Mouse (Mus musculus) limb, embryonic 15.5 days (tissue): ENCODE data around the gene Fmod. TPM values are rescaled to one million over a fixed set of nuclear protein-coding genes. Genes with fewer than 3 reads are reported as not detected.

Source experiments
- ATAC-seq: fragments of 200-750 bp; cut with Nextera tagmentation; 2 replicates; pipeline ENCODE4 v1.8.0; 2017; ENCODE audit warnings: low read depth, moderate TSS enrichment; ENCODE audit not compliant: insufficient number of reproducible peaks, low FRiP score, low TSS enrichment
- H3K27ac ChIP-seq: fragments of 300-500 bp; sonication (generic); 2 replicates; pipeline ENCODE4 v1.5.1; 2015; ENCODE audit warnings: moderate library complexity, mild to moderate bottlenecking, inconsistent platforms
- H3K27me3 ChIP-seq: fragments of 300-500 bp; sonication (generic); 2 replicates; pipeline ENCODE4 v1.6.1; 2015; ENCODE audit warnings: inconsistent platforms
- H3K36me3 ChIP-seq: fragments of 300-500 bp; sonication (generic); 2 replicates; pipeline ENCODE4 v1.6.1; 2015; ENCODE audit warnings: inconsistent platforms
- H3K4me1 ChIP-seq: fragments of 300-500 bp; sonication (generic); 2 replicates; pipeline ENCODE4 v1.6.1; 2015; ENCODE audit warnings: inconsistent platforms
- H3K4me2 ChIP-seq: fragments of 300-500 bp; sonication (generic); 2 replicates; pipeline ENCODE4 v1.6.1; 2015; ENCODE audit warnings: mild to moderate bottlenecking, inconsistent platforms
- H3K4me3 ChIP-seq: fragments of 300-500 bp; sonication (generic); 2 replicates; pipeline ENCODE4 v1.5.1; 2015; ENCODE audit warnings: mild to moderate bottlenecking, inconsistent platforms
- H3K9ac ChIP-seq: fragments of 300-500 bp; sonication (generic); 2 replicates; pipeline ENCODE4 v1.6.1; 2015; ENCODE audit warnings: inconsistent platforms
- H3K9me3 ChIP-seq: fragments of 300-500 bp; sonication (generic); 2 replicates; pipeline ENCODE4 v1.6.1; 2016; ENCODE audit warnings: inconsistent platforms
- WGBS: fragments of 180-500 bp; shearing (Covaris S2); methylation state at CpG from one replicate; pipeline ENCODE4 v1.1.7; 2015; 5-methylcytosine and 5-hydroxymethylcytosine counted together
- polyA plus RNA-seq: library from polyadenylated mRNA; unstranded; fragments of >200 nt; fragmentation: Nextera tagmentation; extraction: Ambion mirVana; gene quantifications from 2 replicates; pipeline ENCODE4 v1.2.1, GENCODE M21; 2015

Gene Fmod
- polyA plus RNA-seq, 1 experiment from 2014 or later: 147 TPM

GRCm38 (mm10) chr1:134067143-134067619, 30.1 kb downstream of the Fmod start:
- peak overlapping the region; percentile 2; the same call in 1 of the 2 replicates for H3K27ac ChIP-seq
- ATAC-seq: peak; percentile 44

DNA sequence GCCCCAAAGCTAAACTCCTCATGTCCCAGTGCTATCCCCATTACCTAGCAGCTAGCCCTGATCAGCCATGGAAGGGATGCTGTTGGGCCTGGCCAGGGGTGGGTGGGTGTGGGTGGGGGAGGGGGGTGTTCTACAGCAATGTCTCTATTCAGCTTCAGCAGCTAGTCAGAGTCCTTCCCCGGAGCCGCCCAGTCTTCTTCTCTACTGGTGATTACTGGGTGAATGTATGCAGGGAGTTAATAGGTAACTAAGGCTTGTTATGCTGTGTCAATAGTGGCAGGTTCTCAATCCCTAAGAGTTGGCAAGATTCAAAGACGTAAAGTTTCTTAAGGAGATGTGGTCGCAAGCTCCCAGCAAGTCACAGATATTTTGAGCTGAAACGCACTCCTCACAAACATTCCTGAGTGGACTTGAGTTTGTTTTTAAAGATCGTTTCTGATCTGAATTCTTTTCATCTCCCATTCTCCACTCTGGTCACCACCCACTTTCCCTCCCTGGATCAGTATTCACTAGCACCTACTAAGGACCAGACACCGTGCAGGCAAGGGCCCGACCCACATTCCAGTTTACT, 33.1 kb downstream of the Fmod start:
- Histone ChIP-seq H3K36me3 (peaks cover 6% of the 10 kb centered on the region), H3K4me3 (no peak overlapping the region), H3K9ac (no peak overlapping the region), H3K27ac (0 out of 2 replicates have a peak overlapping the region, but pooled peaks have one; percentile 44), H3K4me2 (no peak overlapping the region), H3K4me1 (peaks cover 54% of the 10 kb centered on the region), H3K9me3 (no peaks in the 10 kb centered on the region), H3K27me3 (no peaks in the 10 kb centered on the region)
- no peak for ATAC-seq
- WGBS: 63% methylated on average over 8 of the region's 8 CpGs

More at GRCm38 (mm10) chr1:134067143-134067619, 30.1 kb downstream of the Fmod start:
- H3K4me3 ChIP-seq: no peak overlapping the region
- no peak overlapping the region for H3K9ac ChIP-seq
- no peaks in the 10 kb centered on the region for H3K27me3 ChIP-seq
- no peaks in the 10 kb centered on the region for H3K9me3 ChIP-seq
- 0 out of 2 replicates have a peak overlapping the region, but pooled peaks have one; percentile 8 for H3K4me2 ChIP-seq
- no peaks in the 10 kb centered on the region for H3K36me3 ChIP-seq
- 7% methylated on average over 8 of the region's 8 CpGs for WGBS
- H3K4me1 ChIP-seq: peaks cover 62% of the 10 kb centered on the region

DNA sequence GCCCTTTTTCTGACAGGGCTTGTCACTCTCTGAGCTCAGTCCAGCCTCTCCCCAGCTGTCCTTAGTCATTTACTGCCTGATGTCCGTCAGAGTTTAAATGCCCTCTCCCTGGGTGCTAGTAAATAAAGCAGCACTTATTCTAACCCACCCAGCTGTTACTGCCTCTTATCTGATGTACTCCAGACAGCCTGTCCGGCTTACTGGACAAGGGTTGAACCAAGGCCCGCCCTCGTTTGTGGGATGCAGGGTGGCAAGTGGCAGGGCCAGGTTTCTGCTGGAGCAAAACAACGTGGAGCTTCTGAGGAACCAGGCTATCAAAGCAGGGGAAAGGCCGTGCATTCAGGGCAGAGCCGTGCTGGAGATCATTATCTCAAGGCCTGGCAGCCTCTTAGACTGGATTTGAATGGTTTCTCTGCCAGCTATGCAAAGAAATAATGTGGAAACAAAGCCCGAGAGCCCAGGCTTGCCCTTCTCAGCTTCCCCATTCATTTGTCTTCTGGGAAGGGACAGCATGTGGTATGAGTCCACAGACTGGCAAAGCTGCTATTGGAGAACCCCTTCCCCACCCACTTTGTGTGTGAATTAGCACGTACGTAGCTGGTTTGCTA, 34.5 kb downstream of the Fmod start:
- H3K4me3 ChIP-seq: no peak overlapping the region

GRCm38 (mm10) chr1:134073061-134073564, 36.1 kb downstream of the Fmod start:
- no peaks in the 10 kb centered on the region for H3K9me3 ChIP-seq
- H3K27ac ChIP-seq: no peak overlapping the region
- H3K9ac ChIP-seq: no peak overlapping the region
- no peak overlapping the region for H3K4me3 ChIP-seq
- H3K36me3 ChIP-seq: peaks cover 9% of the 10 kb centered on the region
- no peaks in the 10 kb centered on the region for H3K27me3 ChIP-seq
- 76% methylated on average over 6 of the region's 6 CpGs for WGBS
- H3K4me1 ChIP-seq: peaks cover 64% of the 10 kb centered on the region
- H3K4me2 ChIP-seq: no peak overlapping the region
- ATAC-seq: no peak

More for the DNA sequence above, 34.5 kb downstream of the Fmod start:
- 0 out of 2 replicates have a peak, but pooled peaks have one; percentile 35 for ATAC-seq
- WGBS: 41% methylated on average over 10 of the region's 10 CpGs
- Histone ChIP-seq H3K4me1 (peaks cover 57% of the 10 kb centered on the region), H3K4me2 (no peak overlapping the region), H3K9ac (no peak overlapping the region), H3K27ac (peak overlapping the region; percentile 44), H3K9me3 (no peaks in the 10 kb centered on the region), H3K27me3 (no peaks in the 10 kb centered on the region), H3K36me3 (peaks cover 9% of the 10 kb centered on the region)

GRCm38 (mm10) chr1:134073658-134074057, 36.6 kb downstream of the Fmod start:
- Histone ChIP-seq H3K9me3 (no peaks in the 10 kb centered on the region), H3K4me1 (peaks cover 66% of the 10 kb centered on the region), H3K9ac (no peak overlapping the region), H3K27me3 (no peaks in the 10 kb centered on the region), H3K4me3 (no peak overlapping the region), H3K27ac (no peak overlapping the region), H3K36me3 (peaks cover 9% of the 10 kb centered on the region), H3K4me2 (no peak overlapping the region)
- ATAC-seq: no peak
- WGBS: 86% methylated on average over 1 of the region's 1 CpGs

- H3K4me3 ChIP-seq: no peak overlapping the region
- H3K9me3 ChIP-seq: no peaks in the 10 kb centered on the region
- no peaks in the 10 kb centered on the region for H3K27me3 ChIP-seq
- H3K4me1 ChIP-seq: peaks cover 67% of the 10 kb centered on the region
- H3K36me3 ChIP-seq: peaks cover 9% of the 10 kb centered on the region
- H3K9ac ChIP-seq: no peak overlapping the region
- 56% methylated on average over 3 of the region's 3 CpGs for WGBS
- H3K4me2 ChIP-seq: no peak overlapping the region
- no peak for ATAC-seq
- no peak overlapping the region for H3K27ac ChIP-seq
Observed at GRCm38 (mm10) chr1:134074184-134074583, 37.1 kb downstream of the Fmod start.

GRCm38 (mm10) chr1:134074606-134075005, 37.6 kb downstream of the Fmod start:
- Histone ChIP-seq H3K4me2 (no peak overlapping the region), H3K27me3 (no peaks in the 10 kb centered on the region), H3K36me3 (peaks cover 9% of the 10 kb centered on the region), H3K4me1 (peaks cover 71% of the 10 kb centered on the region), H3K4me3 (no peak overlapping the region), H3K27ac (no peak overlapping the region), H3K9ac (no peak overlapping the region), H3K9me3 (no peaks in the 10 kb centered on the region)
- 75% methylated on average over 10 of the region's 10 CpGs for WGBS
- no peak for ATAC-seq

DNA sequence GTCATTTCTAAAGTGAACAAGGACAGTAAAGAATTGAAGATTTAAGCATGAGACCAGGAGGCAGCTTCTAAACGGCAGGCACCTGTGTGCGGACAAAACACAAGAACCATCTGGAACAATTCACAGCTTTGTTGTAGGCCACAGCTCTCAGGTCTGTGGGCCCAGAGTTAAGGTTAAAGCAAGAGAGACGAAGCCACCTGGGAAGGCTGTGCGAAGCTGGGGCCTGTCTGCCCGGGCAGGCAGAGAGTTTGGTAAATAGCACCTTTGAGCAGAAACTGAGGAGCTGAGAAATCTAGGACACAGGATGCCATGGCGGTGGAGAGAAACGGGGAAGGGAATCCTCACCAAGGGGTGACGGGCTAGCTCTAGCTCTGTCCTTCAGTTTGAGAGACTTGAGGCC, 38.5 kb downstream of the Fmod start:
- ATAC-seq: no peak
- Histone ChIP-seq H3K27ac (peak overlapping the region; percentile 33; the same call in 1 of the 2 replicates), H3K4me2 (no peak overlapping the region), H3K9me3 (no peaks in the 10 kb centered on the region), H3K27me3 (no peaks in the 10 kb centered on the region), H3K9ac (no peak overlapping the region), H3K4me1 (peaks cover 68% of the 10 kb centered on the region), H3K36me3 (peaks cover 9% of the 10 kb centered on the region), H3K4me3 (no peak overlapping the region)
- 79% methylated on average over 8 of the region's 8 CpGs for WGBS

- peaks cover 9% of the 10 kb centered on the region for H3K36me3 ChIP-seq
- ATAC-seq: no peak
- 80% methylated on average over 2 of the region's 2 CpGs for WGBS
- peak overlapping the region; percentile 72 for H3K4me2 ChIP-seq
- H3K9me3 ChIP-seq: no peaks in the 10 kb centered on the region
- no peaks in the 10 kb centered on the region for H3K27me3 ChIP-seq
- H3K4me3 ChIP-seq: peak overlapping the region; percentile 9; the same call in 1 of the 2 replicates
- no peak overlapping the region for H3K9ac ChIP-seq
- peaks cover 56% of the 10 kb centered on the region for H3K4me1 ChIP-seq
- no peak overlapping the region for H3K27ac ChIP-seq
Observed at GRCm38 (mm10) chr1:134076789-134077188, 39.7 kb downstream of the Fmod start.

DNA sequence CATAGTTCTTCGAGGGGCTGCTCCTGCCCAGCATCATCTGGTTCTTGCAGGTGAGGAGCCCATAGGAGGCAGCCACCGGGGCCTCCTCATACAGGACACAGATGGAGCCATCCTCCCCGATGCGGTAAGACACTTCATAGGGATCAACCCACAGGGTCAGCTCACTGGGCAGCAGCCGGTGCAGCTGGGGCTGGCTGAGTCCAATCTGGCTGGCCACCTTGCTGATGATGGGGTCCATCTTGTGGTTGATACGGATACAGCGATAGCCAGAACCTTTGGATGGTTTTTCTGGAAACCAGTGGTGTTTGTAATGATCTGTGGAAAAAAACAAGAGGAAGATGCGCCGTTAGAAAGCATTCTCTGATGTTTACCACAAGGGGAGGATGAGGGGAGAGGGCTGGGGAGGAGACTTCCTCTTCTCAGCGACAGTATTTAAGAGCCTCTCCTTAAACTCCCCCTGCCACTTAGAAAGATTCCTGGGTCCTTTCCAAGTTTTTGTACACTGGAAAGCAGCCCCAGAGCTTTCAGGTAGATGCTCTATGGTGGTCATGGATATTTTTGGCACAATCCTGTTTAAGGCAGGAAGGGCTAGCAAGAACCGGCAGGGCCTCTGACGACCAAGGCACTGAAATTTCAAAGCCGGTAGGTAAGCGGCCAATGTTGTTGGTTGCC, 40.5 kb downstream of the Fmod start:
- H3K9ac ChIP-seq: peak overlapping the region; percentile 76; the same call in 1 of the 2 replicates
- H3K36me3 ChIP-seq: peaks cover 9% of the 10 kb centered on the region
- H3K4me3 ChIP-seq: peak overlapping the region; percentile 72
- ATAC-seq: no peak
- peak overlapping the region; percentile 72 for H3K4me2 ChIP-seq
- H3K9me3 ChIP-seq: no peaks in the 10 kb centered on the region
- H3K4me1 ChIP-seq: peaks cover 59% of the 10 kb centered on the region
- H3K27ac ChIP-seq: no peak overlapping the region
- no peaks in the 10 kb centered on the region for H3K27me3 ChIP-seq
- WGBS: 44% methylated on average over 14 of the region's 14 CpGs

DNA sequence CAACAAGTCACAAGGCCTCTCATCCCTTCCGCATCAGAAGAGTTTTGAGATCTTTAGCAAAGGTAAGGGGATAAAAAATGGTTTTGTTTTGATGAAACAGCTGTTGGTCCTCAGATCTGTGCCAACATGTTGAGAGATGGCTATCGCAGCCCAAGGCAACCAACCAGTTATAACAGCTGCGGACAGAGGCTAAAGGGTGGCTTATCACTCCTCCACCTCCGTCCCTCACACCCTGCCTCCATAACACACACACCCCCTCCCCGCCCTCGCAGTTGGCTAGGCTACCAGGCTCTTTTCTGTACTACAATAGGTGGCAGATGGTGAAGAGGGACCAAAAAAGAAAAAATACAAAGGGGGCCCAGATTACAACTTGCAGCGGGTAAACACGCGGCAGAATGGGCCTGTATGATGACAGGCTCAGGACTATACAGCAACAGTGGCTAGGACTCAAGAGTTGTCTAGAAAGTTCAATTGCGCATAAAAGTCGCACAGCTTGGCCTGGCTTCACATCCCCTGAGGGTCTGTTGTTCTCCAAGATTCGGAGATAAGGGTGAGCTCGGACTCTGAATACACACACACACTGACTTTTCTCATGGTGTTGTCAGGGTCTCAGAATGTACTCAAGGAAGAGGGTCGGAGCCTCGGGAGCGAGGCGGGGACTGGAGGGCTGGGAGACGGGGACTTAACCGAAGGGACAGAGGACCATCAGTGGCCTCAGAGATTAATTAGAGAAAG, 41.2 kb downstream of the Fmod start:
- peaks cover 62% of the 10 kb centered on the region for H3K4me1 ChIP-seq
- WGBS: 7% methylated on average over 19 of the region's 19 CpGs
- peak overlapping the region; percentile 76 for H3K9ac ChIP-seq
- peaks cover 9% of the 10 kb centered on the region for H3K36me3 ChIP-seq
- peak overlapping the region; percentile 72 for H3K4me2 ChIP-seq
- H3K27me3 ChIP-seq: no peaks in the 10 kb centered on the region
- peak overlapping the region; percentile 72 for H3K4me3 ChIP-seq
- peak overlapping the region; percentile 61 for H3K27ac ChIP-seq
- ATAC-seq: no peak
- H3K9me3 ChIP-seq: no peaks in the 10 kb centered on the region
